Mouse (Mus musculus): Measurements from ENCODE around the gene Lmbr1l. TPM values are rescaled to one million over a fixed set of nuclear protein-coding genes. Genes with fewer than 3 reads are reported as not detected.

The Lmbr1l gene
- 16.5 and 17.0 TPM in 2 replicates for polyA plus RNA-seq (2015; fragmentation: Nextera tagmentation; extraction: Ambion mirVana)

- no peaks in the 10 kb centered on the region for H3K9me3 ChIP-seq (ENCODE audit: low read length)
- DNase-seq (ENCODE audit: low spot score) (peak; percentile 100), ATAC-seq (peak; percentile 96)
- H3K27ac ChIP-seq (ENCODE audit: low read length): peak within 1 kb of the TSS; percentile 95
- no peaks in the 10 kb centered on the region for H3K36me3 ChIP-seq (ENCODE audit: insufficient read depth, low read length)
- peaks cover 7% of the 10 kb centered on the region; the same call in 1 of the 2 replicates for H3K4me1 ChIP-seq (ENCODE audit: insufficient read depth, low read depth, low read length)
- under 1% methylated on average over 71 of the region's 82 CpGs for WGBS
- peak within 1 kb of the TSS; percentile 73 for H3K4me3 ChIP-seq (ENCODE audit: low read depth, low read length)
- TF ChIP-seq EP300 (IDR thresholded peaks at IDR 0.05) (no peak; the same call in 1 of the 2 replicates), CTCF (IDR thresholded peaks at IDR 0.05) (0 out of 2 replicates have a peak, but pooled peaks have one; percentile 2)
- H3K9ac ChIP-seq (replicated peaks; ENCODE audit: low read depth): peak within 1 kb of the TSS; percentile 62
- peak within 1 kb of the TSS; percentile 70 for H3K4me2 ChIP-seq (replicated peaks; ENCODE audit: low read depth, low read length)
- H3K27me3 ChIP-seq (replicated peaks; ENCODE audit: insufficient read depth, low read length): no peaks in the 10 kb centered on the region
These were observed at the start of gene Lmbr1l for GRCm38 (mm10) chr15:98917538-98918498. TSS of gene Lmbr1l (minus strand) at chr15:98918231.

DNA sequence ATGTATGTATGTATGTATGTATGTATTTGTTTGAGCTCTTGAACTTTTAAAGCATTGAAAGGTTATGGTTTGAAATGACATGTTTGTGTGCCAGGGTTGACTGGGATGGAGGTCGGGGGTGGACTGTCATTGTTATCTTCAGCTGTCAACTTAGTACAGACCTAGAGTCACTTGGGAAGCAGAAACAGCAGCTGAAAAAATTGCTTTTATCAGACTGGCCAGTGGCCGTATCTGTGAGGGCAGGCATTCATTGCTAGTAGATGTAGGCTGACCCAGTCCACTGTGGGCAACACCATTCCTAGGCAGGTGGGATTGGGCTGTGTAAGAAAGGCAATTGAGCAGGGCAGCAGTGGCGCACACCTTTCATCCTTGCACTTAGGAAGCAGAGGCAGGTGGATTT, 41.5 kb upstream of the Lmbr1l start:
- DNase-seq (ENCODE audit: low spot score): no peak
- H3K4me3 ChIP-seq (ENCODE audit: low read depth, low read length): no peak overlapping the region
- no peaks in the 10 kb centered on the region for H3K36me3 ChIP-seq (ENCODE audit: insufficient read depth, low read length)
- no peaks in the 10 kb centered on the region for H3K9me3 ChIP-seq (ENCODE audit: low read length)
- no peaks in the 10 kb centered on the region for H3K27me3 ChIP-seq (replicated peaks; ENCODE audit: insufficient read depth, low read length)
- ATAC-seq: no peak
- 64% methylated on average over 3 of the region's 3 CpGs for WGBS
- no peak overlapping the region for H3K27ac ChIP-seq (ENCODE audit: low read length)
- H3K4me1 ChIP-seq (ENCODE audit: insufficient read depth, low read depth, low read length): no peaks in the 10 kb centered on the region
- no peak overlapping the region for H3K9ac ChIP-seq (replicated peaks; ENCODE audit: low read depth)
- TF ChIP-seq CTCF (IDR thresholded peaks at IDR 0.05): no peak
- no peak for TF ChIP-seq EP300 (IDR thresholded peaks at IDR 0.05)
- H3K4me2 ChIP-seq (replicated peaks; ENCODE audit: low read depth, low read length): no peak overlapping the region

DNA sequence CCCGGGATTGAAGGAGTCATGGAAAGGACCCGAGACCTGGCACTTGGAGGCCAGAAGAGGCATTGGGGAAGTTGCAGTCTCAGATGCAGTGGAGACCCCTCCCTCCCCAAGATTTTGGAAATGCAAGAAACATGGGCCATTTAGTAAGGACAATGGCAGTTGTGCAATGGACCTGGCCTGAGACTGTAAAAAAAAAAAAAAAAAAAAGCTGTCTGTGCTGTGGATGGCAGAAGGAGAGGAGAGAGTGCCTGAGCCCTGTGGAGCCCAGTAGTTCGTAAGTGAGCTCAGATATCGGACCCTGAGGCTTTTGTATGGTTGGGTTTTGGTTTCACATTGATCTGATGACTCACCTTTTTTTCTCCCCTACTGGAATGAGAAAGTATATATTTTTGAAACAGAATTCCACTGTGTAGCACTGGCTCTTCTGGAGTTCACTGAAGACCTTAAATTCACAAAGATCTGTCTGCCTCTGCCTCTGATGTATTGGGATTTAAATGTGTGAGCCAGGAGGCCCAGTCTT, 40.9 kb upstream of the Lmbr1l start:
- no peak overlapping the region for H3K9ac ChIP-seq (replicated peaks; ENCODE audit: low read depth)
- no peak overlapping the region for H3K4me2 ChIP-seq (replicated peaks; ENCODE audit: low read depth, low read length)
- DNase-seq (ENCODE audit: low spot score) (no peak), ATAC-seq (no peak)
- H3K27me3 ChIP-seq (replicated peaks; ENCODE audit: insufficient read depth, low read length): no peaks in the 10 kb centered on the region
- no peaks in the 10 kb centered on the region for H3K9me3 ChIP-seq (ENCODE audit: low read length)
- no peak overlapping the region for H3K27ac ChIP-seq (ENCODE audit: low read length)
- WGBS: 88% methylated on average over 4 of the region's 4 CpGs
- H3K4me3 ChIP-seq (ENCODE audit: low read depth, low read length): no peak overlapping the region
- no peaks in the 10 kb centered on the region for H3K4me1 ChIP-seq (ENCODE audit: insufficient read depth, low read depth, low read length)
- TF ChIP-seq CTCF (IDR thresholded peaks at IDR 0.05): no peak
- TF ChIP-seq EP300 (IDR thresholded peaks at IDR 0.05): no peak
- H3K36me3 ChIP-seq (ENCODE audit: insufficient read depth, low read length): no peaks in the 10 kb centered on the region

- DNase-seq (ENCODE audit: low spot score): peak; percentile 46
- Histone ChIP-seq H3K4me3 (ENCODE audit: low read depth, low read length) (no peak overlapping the region), H3K27ac (ENCODE audit: low read length) (no peak overlapping the region), H3K9ac (replicated peaks; ENCODE audit: low read depth) (no peak overlapping the region), H3K27me3 (replicated peaks; ENCODE audit: insufficient read depth, low read length) (no peaks in the 10 kb centered on the region), H3K4me1 (ENCODE audit: insufficient read depth, low read depth, low read length) (no peaks in the 10 kb centered on the region), H3K4me2 (replicated peaks; ENCODE audit: low read depth, low read length) (no peak overlapping the region), H3K9me3 (ENCODE audit: low read length) (no peaks in the 10 kb centered on the region), H3K36me3 (ENCODE audit: insufficient read depth, low read length) (no peaks in the 10 kb centered on the region)
- no peak for TF ChIP-seq EP300 (IDR thresholded peaks at IDR 0.05)
- TF ChIP-seq CTCF (IDR thresholded peaks at IDR 0.05): no peak
- ATAC-seq: no peak
- 40% methylated on average over 5 of the region's 5 CpGs for WGBS
These were observed 39.4 kb upstream of the Lmbr1l start for GRCm38 (mm10) chr15:98957475-98957874.

DNA sequence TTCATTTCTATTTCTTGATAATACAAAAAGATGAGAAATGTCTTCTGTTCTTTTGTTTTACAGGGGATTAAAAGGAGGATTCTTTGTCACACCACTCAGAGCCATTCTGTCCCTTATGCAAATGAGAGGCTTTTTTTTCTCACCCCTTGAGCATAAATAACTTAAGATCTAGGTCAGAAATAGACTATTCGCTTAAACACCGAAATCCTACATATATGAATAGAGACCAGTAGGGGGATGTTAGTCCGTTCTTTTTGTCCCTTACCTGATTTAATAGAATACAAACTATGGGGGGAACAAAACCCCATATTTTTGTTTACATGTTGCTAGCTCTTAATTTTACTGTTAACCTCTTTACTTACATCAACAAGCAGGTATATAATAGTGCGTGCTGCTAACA, 38.0 kb upstream of the Lmbr1l start:
- Histone ChIP-seq H3K4me1 (ENCODE audit: insufficient read depth, low read depth, low read length) (no peaks in the 10 kb centered on the region), H3K9ac (replicated peaks; ENCODE audit: low read depth) (no peak overlapping the region), H3K9me3 (ENCODE audit: low read length) (no peaks in the 10 kb centered on the region), H3K27ac (ENCODE audit: low read length) (no peak overlapping the region), H3K4me3 (ENCODE audit: low read depth, low read length) (no peak overlapping the region), H3K4me2 (replicated peaks; ENCODE audit: low read depth, low read length) (no peak overlapping the region), H3K36me3 (ENCODE audit: insufficient read depth, low read length) (no peaks in the 10 kb centered on the region), H3K27me3 (replicated peaks; ENCODE audit: insufficient read depth, low read length) (no peaks in the 10 kb centered on the region)
- ATAC-seq (no peak), DNase-seq (ENCODE audit: low spot score) (no peak)
- no peak for TF ChIP-seq EP300 (IDR thresholded peaks at IDR 0.05)
- no peak for TF ChIP-seq CTCF (IDR thresholded peaks at IDR 0.05)
- WGBS: 93% methylated on average over 4 of the region's 4 CpGs

GRCm38 (mm10) chr15:98955324-98955723, 37.3 kb upstream of the Lmbr1l start:
- H3K4me2 ChIP-seq (replicated peaks; ENCODE audit: low read depth, low read length): no peak overlapping the region
- no peak overlapping the region for H3K4me3 ChIP-seq (ENCODE audit: low read depth, low read length)
- no peak for ATAC-seq
- H3K36me3 ChIP-seq (ENCODE audit: insufficient read depth, low read length): no peaks in the 10 kb centered on the region
- TF ChIP-seq CTCF (IDR thresholded peaks at IDR 0.05): no peak
- TF ChIP-seq EP300 (IDR thresholded peaks at IDR 0.05): no peak
- no peaks in the 10 kb centered on the region for H3K9me3 ChIP-seq (ENCODE audit: low read length)
- no peak overlapping the region for H3K27ac ChIP-seq (ENCODE audit: low read length)
- no peak for DNase-seq (ENCODE audit: low spot score)
- 83% methylated on average over 4 of the region's 4 CpGs for WGBS
- no peaks in the 10 kb centered on the region for H3K4me1 ChIP-seq (ENCODE audit: insufficient read depth, low read depth, low read length)
- no peak overlapping the region for H3K9ac ChIP-seq (replicated peaks; ENCODE audit: low read depth)
- no peaks in the 10 kb centered on the region for H3K27me3 ChIP-seq (replicated peaks; ENCODE audit: insufficient read depth, low read length)
